In genomic region chr13:45976894-45977293, GRCm38 (mm10) we compare ENCODE assay signal across 8 mouse cellular contexts. TPM values are rescaled to one million over a fixed set of nuclear protein-coding genes. Genes with fewer than 3 reads are reported as not detected.
DNase-seq lines count a peak whose midpoint lies in the region; ATAC-seq and TF ChIP-seq lines count a peak whose summit lies in the region.

No protein-coding gene starts in this region.

- no peak overlapping the region for H3K4me2 ChIP-seq in liver, embryonic 12.5 days

- intact Hi-C loops in heart, postnatal 10 days (cut with DNase I) = loop anchor here (1.0 to 10.0 kb wide), 3 partner anchors 185 to 442 kb away; no protein-coding TSS in a partner anchor

- H3K27me3 ChIP-seq in G1E (ENCODE audit: insufficient read depth, low read length) = peaks cover 14% of the 10 kb centered on the region; the same call in 1 of the 2 replicates
- H3K27me3 ChIP-seq in liver, embryonic 12.5 days (replicated peaks) = 0 out of 2 replicates have a peak, but pooled peaks cover 7% of the 10 kb centered on the region

- ATAC-seq in G1E (ENCODE audit: extremely low read depth, insufficient number of reproducible peaks, low FRiP score, poor library complexity, severe bottlenecking) = peak; percentile 22; the same call in 1 of the 2 replicates
- ATAC-seq in liver, embryonic 12.5 days = 0 out of 2 replicates have a peak, but pooled peaks have one; percentile 21

- H3K4me3 ChIP-seq in G1E (ENCODE audit: low read depth, low read length) = no peak overlapping the region
- H3K4me3 ChIP-seq in liver, embryonic 12.5 days = no peak overlapping the region

- peak; percentile 92 for TF ChIP-seq CTCF in G1E (IDR thresholded peaks at IDR 0.05; ENCODE audit: low read depth, low read length)

- no peaks in the 10 kb centered on the region for H3K36me3 ChIP-seq in G1E (replicated peaks)
- no peaks in the 10 kb centered on the region for H3K36me3 ChIP-seq in liver, embryonic 12.5 days

- H3K27ac ChIP-seq in liver, embryonic 12.5 days = no peak overlapping the region

- H3K9ac ChIP-seq in liver, embryonic 12.5 days = no peak overlapping the region

- H3K9me3 ChIP-seq in G1E (replicated peaks) = no peaks in the 10 kb centered on the region
- no peaks in the 10 kb centered on the region for H3K9me3 ChIP-seq in liver, embryonic 12.5 days (replicated peaks)

- WGBS in liver, embryonic 12.5 days (ENCODE audit: insufficient replicate concordance) = 24% methylated on average over 1 of the region's 1 CpGs

- H3K4me1 ChIP-seq in G1E (ENCODE audit: insufficient read depth, low read depth, low read length) = peaks cover 14% of the 10 kb centered on the region; the same call in 1 of the 2 replicates
- H3K4me1 ChIP-seq in liver, embryonic 12.5 days = no peaks in the 10 kb centered on the region

- peak; percentile 29 for DNase-seq in layer of hippocampus, adult 9-11 months
- DNase-seq in layer of hippocampus, adult 9-10 months (ENCODE audit: low spot score) = no peak
- DNase-seq in G1E (ENCODE audit: low spot score) = peak; percentile 45
- peak; percentile 81 to 84 for DNase-seq in cerebellum, postnatal 10 days
- DNase-seq in heart, postnatal 10 days = peak; percentile 67 to 76
- DNase-seq in retina, postnatal 1 day = peak; percentile 86
- DNase-seq in left cerebral cortex, adult 11 months (ENCODE audit: low spot score) = no peak

RNA-seq across cellular contexts. Expression of gene Atxn1, which starts 12.1 kb away (rescaled TPM):
- 45.0 and 61.0 TPM in 2 replicates for total RNA-seq in G1E (2014; fragmentation: Nextera tagmentation)
- total RNA-seq in G1E (2017) = 25.0 and 27.9 TPM in 2 replicates
- polyA plus RNA-seq in G1E (2012) = 7.8 and 9.4 TPM in 2 replicates
- 10 to 100 TPM; 40.6 to 49.1 TPM for total RNA-seq in heart, postnatal 10 days (2021)
- polyA plus RNA-seq in liver, embryonic 12.5 days (2016; fragmentation: Nextera tagmentation; extraction: Ambion mirVana) = 1.6 and 1.7 TPM in 2 replicates

Comparison
In these comparisons a context has a peak if more than half of its experiments do, and no peak if none do; other contexts are left out.
1. DNase-seq: peak in layer of hippocampus, adult 9-11 months (single experiment), G1E (single experiment), cerebellum, postnatal 10 days (2 of 2), heart, postnatal 10 days (2 of 2) and retina, postnatal 1 day (single experiment); none in layer of hippocampus, adult 9-10 months (single experiment) and left cerebral cortex, adult 11 months (single experiment).